Mouse (Mus musculus): ENCODE measurements around the gene Gpr15.

DNA sequence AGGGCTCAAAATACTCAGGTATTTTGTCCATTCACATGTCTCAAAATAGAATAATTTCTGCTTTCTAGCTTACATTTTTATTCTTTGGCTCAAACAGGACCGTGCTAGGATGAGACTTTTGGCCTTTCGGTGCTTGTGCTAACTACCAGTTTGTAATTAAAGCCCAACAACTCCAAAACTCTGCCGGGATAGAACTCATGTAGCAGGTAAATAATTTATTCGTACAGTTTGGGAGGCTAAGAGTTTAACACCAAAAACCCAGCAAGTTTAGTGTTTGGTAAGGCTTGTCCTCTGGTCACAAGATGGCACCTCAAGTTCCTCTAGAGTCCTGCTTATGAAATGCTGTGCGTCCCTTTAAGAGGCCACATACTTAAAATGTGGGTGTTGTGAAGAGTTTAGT lies 21.9 kb upstream of the Gpr15 start:
- TF ChIP-seq CTCF (IDR thresholded peaks at IDR 0.05; ENCODE audit: low read depth, low read length) (no peak), POLR2A (IDR thresholded peaks at IDR 0.05; ENCODE audit: borderline replicate concordance, low read depth, low read length) (no peak)

All from bone marrow macrophage, adult 2 months (primary cell).